ENCODE assay signal across 13 mouse cellular contexts in genomic region chr7:29458889-29459740, GRCm38 (mm10). TPM values are rescaled to one million over a fixed set of nuclear protein-coding genes. Genes with fewer than 3 reads are reported as not detected.
A peak's percentile ranks its signal among the peaks of the same experiment; 100 is the strongest.
DNase-seq lines count a peak whose midpoint lies in the region; ATAC-seq and TF ChIP-seq lines count a peak whose summit lies in the region.
"Had no signal": no experiment of that assay in that cellular context is flagged by ENCODE, and none has a peak within 500 bp of the region (broad histone marks: within the 10 kb centered on the region; RNA-seq: fewer than 3 reads in every experiment).

No protein-coding gene starts in this region.

- intact Hi-C loops in left cerebral cortex, postnatal 10 days (cut with DNase I) = no loop called here

- H3K27me3 ChIP-seq in limb, embryonic 12.5 days = no peaks in the 10 kb centered on the region
- no peaks in the 10 kb centered on the region for H3K27me3 ChIP-seq in limb, embryonic 10.5 days (ENCODE audit: low read depth, poor library complexity, severe bottlenecking)

- no peak overlapping the region for H3K4me3 ChIP-seq in limb, embryonic 12.5 days (replicated peaks)
- no peak overlapping the region for H3K4me3 ChIP-seq in limb, embryonic 10.5 days
- no peak overlapping the region for H3K4me3 ChIP-seq in cortical plate, adult 2 months (ENCODE audit: insufficient read depth, low read length)
- H3K4me3 ChIP-seq: midbrain, embryonic 13.5 days had no signal

- H3K9ac ChIP-seq in limb, embryonic 12.5 days (replicated peaks) = 0 out of 2 replicates have a peak overlapping the region, but pooled peaks have one; percentile 8
- H3K9ac ChIP-seq: midbrain, embryonic 13.5 days had no signal

- 0 out of 2 replicates have a peak, but pooled peaks cover 3% of the 10 kb centered on the region for H3K36me3 ChIP-seq in limb, embryonic 12.5 days
- H3K36me3 ChIP-seq in limb, embryonic 10.5 days = no peaks in the 10 kb centered on the region
- H3K36me3 ChIP-seq: midbrain, embryonic 13.5 days had no signal

- no peak overlapping the region for H3K27ac ChIP-seq in limb, embryonic 12.5 days
- no peak overlapping the region for H3K27ac ChIP-seq in limb, embryonic 10.5 days
- H3K27ac ChIP-seq in cortical plate, adult 2 months (ENCODE audit: insufficient read depth, low read length) = 0 out of 2 replicates have a peak overlapping the region, but pooled peaks have one; percentile 51
- H3K27ac ChIP-seq: midbrain, embryonic 13.5 days had no signal

- no peak for TF ChIP-seq CTCF in cortical plate, adult 2 months (IDR thresholded peaks at IDR 0.05; ENCODE audit: extremely low read depth, insufficient read depth, low read length)

- 86% methylated on average over 14 of the region's 14 CpGs for WGBS in limb, embryonic 12.5 days
- WGBS in limb, embryonic 10.5 days = 93% methylated on average over 14 of the region's 14 CpGs

- H3K9me3 ChIP-seq in limb, embryonic 12.5 days = no peaks in the 10 kb centered on the region
- no peaks in the 10 kb centered on the region for H3K9me3 ChIP-seq in limb, embryonic 10.5 days (replicated peaks)
- H3K9me3 ChIP-seq: midbrain, embryonic 13.5 days had no signal

- ATAC-seq in frontal cortex, adult (ENCODE audit: low TSS enrichment) = 0 out of 2 replicates have a peak, but pooled peaks have one; percentile 11
- no peak for ATAC-seq in limb, embryonic 12.5 days (ENCODE audit: insufficient number of reproducible peaks, insufficient read depth, low FRiP score, low TSS enrichment, low read depth)
- ATAC-seq: midbrain, embryonic 13.5 days had no signal

- peaks cover 29% of the 10 kb centered on the region for H3K4me1 ChIP-seq in limb, embryonic 12.5 days (replicated peaks)
- peaks cover 26% of the 10 kb centered on the region for H3K4me1 ChIP-seq in limb, embryonic 10.5 days
- peaks cover 7% of the 10 kb centered on the region for H3K4me1 ChIP-seq in cortical plate, adult 2 months (ENCODE audit: control insufficient read depth, insufficient read depth, low read length)

- no peak for TF ChIP-seq POLR2A in cortical plate, adult 2 months (IDR thresholded peaks at IDR 0.05; ENCODE audit: extremely low read depth, insufficient read depth, low read length)

- no peak overlapping the region for H3K4me2 ChIP-seq in limb, embryonic 12.5 days
- H3K4me2 ChIP-seq: midbrain, embryonic 13.5 days had no signal

- DNase-seq in frontal cortex, postnatal 36 days (ENCODE audit: low spot score in 2 of 2) = no peak
- no peak for DNase-seq in limb, embryonic 10.5 days (ENCODE audit: low spot score)
- DNase-seq in cerebellum, adult 18-20 months = peak; percentile 68 to 70
- no peak for DNase-seq in left cerebral cortex, postnatal 10 days (ENCODE audit: extremely low spot score in 1 of 2, low spot score in 2 of 2)
- no peak for DNase-seq in right cerebral cortex, postnatal 36 days (ENCODE audit: low spot score in 2 of 2)
- DNase-seq: adrenal gland, postnatal 36 days; B cell, adult 2 months; heart, postnatal 36 days; spleen, adult 18-20 months had no signal

RNA-seq across cellular contexts. Expression of gene Sipa1l3, which starts 59.3 kb away (rescaled TPM):
- polyA plus RNA-seq in limb, embryonic 12.5 days (2016; fragmentation: Nextera tagmentation; extraction: Ambion mirVana) = 14.0 and 16.1 TPM in 2 replicates
- 12.6 and 13.4 TPM in 2 replicates for polyA plus RNA-seq in limb, embryonic 10.5 days (2016; fragmentation: Nextera tagmentation; extraction: Ambion mirVana)
- 35.4 and 41.9 TPM in 2 replicates for polyA plus RNA-seq in cortical plate, adult 2 months (2012; rRNA removed)
- total RNA-seq in left cerebral cortex, postnatal 10 days (2021) = 10 to 100 TPM; 50.4 to 53.7 TPM

Comparison
In these comparisons a context has a peak if more than half of its experiments do, and no peak if none do; other contexts are left out.
1. DNase-seq: peak in cerebellum, adult 18-20 months (2 of 2); none in frontal cortex, postnatal 36 days (0 of 2), limb, embryonic 10.5 days (single experiment), left cerebral cortex, postnatal 10 days (0 of 2) and right cerebral cortex, postnatal 36 days (0 of 2).